Mouse (Mus musculus) myocyte (in vitro differentiated cells): ENCODE data around the gene Npsr1.

ENCODE experiments used
- CEBPB ChIP-seq: IDR thresholded peaks from 2 replicates; pipeline ENCODE4 v1.6.1; 2011; ENCODE audit warnings: mild to moderate bottlenecking, moderate library complexity; ENCODE audit not compliant: poor library complexity, insufficient read depth, severe bottlenecking
- MAX ChIP-seq: IDR thresholded peaks from one replicate; pipeline ENCODE4 v1.6.1; 2011; ENCODE audit warnings: low read depth, mild to moderate bottlenecking, control low read depth
- MYOG ChIP-seq, 3 experiments: IDR thresholded peaks; one replicate each; pipeline ENCODE4 v1.6.1; 2011; ENCODE audit warnings: control low read depth in 2 of 3, low read depth in 2 of 3, mild to moderate bottlenecking in 2 of 3; ENCODE audit not compliant: insufficient read length in 2 of 3, control insufficient read depth in 1 of 3, insufficient read depth in 1 of 3
- POLR2A ChIP-seq: IDR thresholded peaks from one replicate; pipeline ENCODE4 v1.6.1; 2011; ENCODE audit warnings: low read depth, mild to moderate bottlenecking, control low read depth, moderate library complexity; ENCODE audit not compliant: insufficient read length
- REST ChIP-seq: IDR thresholded peaks from one replicate; pipeline ENCODE4 v1.6.1; 2011; ENCODE audit warnings: mild to moderate bottlenecking, control low read depth, moderate library complexity; ENCODE audit not compliant: insufficient read depth, insufficient read length
- TCF12 ChIP-seq: IDR thresholded peaks from one replicate; pipeline ENCODE4 v1.6.1; 2011; ENCODE audit warnings: mild to moderate bottlenecking, control low read depth; ENCODE audit not compliant: poor library complexity, insufficient read depth, severe bottlenecking

GRCm38 (mm10) chr9:24168501-24168900 lies 70.7 kb downstream of the Npsr1 start:
- TF ChIP-seq MAX (no peak), TCF12 (no peak), POLR2A (no peak), REST (no peak), CEBPB (no peak), MYOG (IDR thresholded peaks at IDR 0.05; ENCODE audit: control insufficient read depth in 1 of 3, insufficient read depth in 1 of 3, insufficient read length in 2 of 3, low read depth in 2 of 3) (no peak)
